Mouse (Mus musculus): Measurements from ENCODE around the gene Dnaaf3. TPM values are rescaled to one million over a fixed set of nuclear protein-coding genes. Genes with fewer than 3 reads are reported as not detected.

Dnaaf3 gene
- total RNA-seq, 2 experiments from 2014 or later: 0.08 to 0.20 TPM

- intact Hi-C loops (cut with DNase I; ENCODE audit: low total_unique reads): loop anchor here (10.0 kb wide), 1 partner anchor 89 kb away; no protein-coding TSS in a partner anchor
- DNase-seq: no peak
These were observed 8.8 kb downstream of the Dnaaf3 start for GRCm38 (mm10) chr7:4523205-4524130.

- no peak for DNase-seq
- intact Hi-C loops (cut with DNase I; ENCODE audit: low total_unique reads): loop anchor here (10.0 kb wide), 1 partner anchor 87 kb away; no protein-coding TSS in a partner anchor
These were observed 10.0 kb downstream of the Dnaaf3 start for GRCm38 (mm10) chr7:4522292-4522691.

GRCm38 (mm10) chr7:4521231-4522003, 10.8 kb downstream of the Dnaaf3 start:
- intact Hi-C loops (cut with DNase I; ENCODE audit: low total_unique reads): loop anchor here (10.0 kb wide), 1 partner anchor 87 kb away; no protein-coding TSS in a partner anchor
- DNase-seq: no peak

GRCm38 (mm10) chr7:4518487-4518886, 13.8 kb downstream of the Dnaaf3 start:
- intact Hi-C loops (cut with DNase I; ENCODE audit: low total_unique reads): no loop called here
- no peak for DNase-seq

- DNase-seq: no peak
- intact Hi-C loops (cut with DNase I; ENCODE audit: low total_unique reads): no loop called here
These were observed 15.8 kb downstream of the Dnaaf3 start, which contains the start of gene Tnnt1 for GRCm38 (mm10) chr7:4516332-4517050. Tnnt1 (minus strand) TSS chr7:4516382.

- no peak for DNase-seq
- intact Hi-C loops (cut with DNase I; ENCODE audit: low total_unique reads): no loop called here
These were observed 16.4 kb downstream of the Dnaaf3 start for GRCm38 (mm10) chr7:4515853-4516252.

- intact Hi-C loops (cut with DNase I; ENCODE audit: low total_unique reads): no loop called here
- DNase-seq: peak; percentile 49
These were observed 18.2 kb downstream of the Dnaaf3 start for GRCm38 (mm10) chr7:4513829-4514712.

GRCm38 (mm10) chr7:4513236-4513635, 19.0 kb downstream of the Dnaaf3 start:
- intact Hi-C loops (cut with DNase I; ENCODE audit: low total_unique reads): no loop called here
- no peak for DNase-seq

- DNase-seq: no peak
- intact Hi-C loops (cut with DNase I; ENCODE audit: low total_unique reads): no loop called here
These were observed 20.6 kb downstream of the Dnaaf3 start for GRCm38 (mm10) chr7:4511489-4512224.

GRCm38 (mm10) chr7:4509863-4510608, 22.2 kb downstream of the Dnaaf3 start:
- peak; percentile 74 for DNase-seq
- intact Hi-C loops (cut with DNase I; ENCODE audit: low total_unique reads): no loop called here

- intact Hi-C loops (cut with DNase I; ENCODE audit: low total_unique reads): no loop called here
- DNase-seq: no peak
These were observed 23.5 kb downstream of the Dnaaf3 start for GRCm38 (mm10) chr7:4508739-4509116.

- intact Hi-C loops (cut with DNase I; ENCODE audit: low total_unique reads): no loop called here
These were observed 24.1 kb downstream of the Dnaaf3 start for GRCm38 (mm10) chr7:4508062-4508738.

GRCm38 (mm10) chr7:4507220-4507619, 25.0 kb downstream of the Dnaaf3 start:
- DNase-seq: no peak
- intact Hi-C loops (cut with DNase I; ENCODE audit: low total_unique reads): no loop called here

More at GRCm38 (mm10) chr7:4508062-4508738, 24.1 kb downstream of the Dnaaf3 start:
- no peak for DNase-seq

- DNase-seq: no peak
- intact Hi-C loops (cut with DNase I; ENCODE audit: low total_unique reads): no loop called here
These were observed 27.4 kb downstream of the Dnaaf3 start for GRCm38 (mm10) chr7:4504646-4505435.

GRCm38 (mm10) chr7:4503858-4504257, 28.4 kb downstream of the Dnaaf3 start:
- DNase-seq: no peak
- intact Hi-C loops (cut with DNase I; ENCODE audit: low total_unique reads): no loop called here

GRCm38 (mm10) chr7:4503100-4503499, 29.2 kb downstream of the Dnaaf3 start:
- intact Hi-C loops (cut with DNase I; ENCODE audit: low total_unique reads): no loop called here
- DNase-seq: no peak
